ENCODE assay signal across 15 mouse cellular contexts in genomic region chr5:127361145-127361544, GRCm38 (mm10).
"Had no signal": no experiment of that assay in that cellular context is flagged by ENCODE, and none has a peak within 500 bp of the region (broad histone marks: within the 10 kb centered on the region; RNA-seq: fewer than 3 reads in every experiment).

No protein-coding gene starts in this region.

- H3K9ac ChIP-seq: lung, embryonic 14.5 days; midbrain, embryonic 13.5 days; midbrain, embryonic 15.5 days; neural tube, embryonic 12.5 days; stomach, embryonic 15.5 days had no signal

- H3K9me3 ChIP-seq: midbrain, embryonic 15.5 days; stomach, embryonic 15.5 days had no signal

- H3K4me3 ChIP-seq: megakaryocyte, embryonic 14.5 days; midbrain, embryonic 13.5 days; midbrain, embryonic 15.5 days; neural tube, embryonic 12.5 days; stomach, embryonic 15.5 days had no signal

- H3K4me1 ChIP-seq: megakaryocyte, embryonic 14.5 days; midbrain, embryonic 15.5 days; stomach, embryonic 15.5 days had no signal

- H3K27ac ChIP-seq: midbrain, embryonic 13.5 days; midbrain, embryonic 15.5 days; neural tube, embryonic 12.5 days; stomach, embryonic 15.5 days; stomach, postnatal 0 days had no signal

- H3K36me3 ChIP-seq: midbrain, embryonic 15.5 days; stomach, embryonic 15.5 days had no signal

- DNase-seq: lung, adult 18-20 months; lung, embryonic 14.5 days; lung, postnatal 14 days; lung, postnatal 4 days; right cerebral cortex, postnatal 14 days; thymus, adult 2 months; thymus, postnatal 25 days; thymus, postnatal 4 days had no signal

- ATAC-seq: midbrain, embryonic 13.5 days; midbrain, embryonic 15.5 days had no signal

- H3K27me3 ChIP-seq: megakaryocyte, embryonic 14.5 days; midbrain, embryonic 13.5 days; midbrain, embryonic 15.5 days; neural tube, embryonic 12.5 days; stomach, embryonic 15.5 days had no signal

- H3K4me2 ChIP-seq: lung, embryonic 14.5 days; midbrain, embryonic 11.5 days; midbrain, embryonic 13.5 days; midbrain, embryonic 15.5 days; neural tube, embryonic 12.5 days; stomach, embryonic 15.5 days had no signal
